Comparison of ENCODE assay signal across 22 mouse cellular contexts in genomic region chr10:50595340-50595739, GRCm38 (mm10). TPM values are rescaled to one million over a fixed set of nuclear protein-coding genes. Genes with fewer than 3 reads are reported as not detected.
DNase-seq lines count a peak whose midpoint lies in the region; ATAC-seq and TF ChIP-seq lines count a peak whose summit lies in the region.
"Had no signal": no experiment of that assay in that cellular context is flagged by ENCODE, and none has a peak within 500 bp of the region (broad histone marks: within the 10 kb centered on the region; RNA-seq: fewer than 3 reads in every experiment).

No protein-coding gene starts in this region.

- peak; percentile 12 to 35; a peak in 2 of 4 replicates for TF ChIP-seq EP300 in MEL (IDR thresholded peaks at IDR 0.05; ENCODE audit: low read depth in 1 of 2, low read length in 2 of 2)

- no peak for ATAC-seq in liver, embryonic 13.5 days (ENCODE audit: low read depth)
- no peak for ATAC-seq in erythroblast, adult 5-6 weeks (replicated peaks; ENCODE audit: low FRiP score, poor library complexity, severe bottlenecking)
- ATAC-seq: activated CD4-positive, CD25-positive, alpha-beta regulatory T cell, adult 4 months; forebrain, embryonic 14.5 days; forebrain, postnatal 0 days had no signal

- H3K79me2 ChIP-seq in MEL (ENCODE audit: control insufficient read depth, insufficient read depth, low read length, poor library complexity), result peaks cover 34% of the 10 kb centered on the region

- peak overlapping the region; percentile 34; the same call in 1 of the 2 replicates for H3K4me2 ChIP-seq in liver, embryonic 13.5 days
- H3K4me2 ChIP-seq: heart, embryonic 11.5 days; hindbrain, embryonic 12.5 days; hindbrain, embryonic 15.5 days had no signal

- TF ChIP-seq RAD21 in MEL (IDR thresholded peaks at IDR 0.05; ENCODE audit: low read depth, low read length), result no peak

- no peak for DNase-seq in liver, embryonic 13.5 days
- DNase-seq in liver, result no peak
- peak; percentile 42 for DNase-seq in MEL (ENCODE audit: low read depth, low spot score)
- DNase-seq in c-Kit-positive CD71-positive TER-119-positive erythroid progenitor cells, embryonic 14.5 days (ENCODE audit: low spot score), result peak; percentile 59
- DNase-seq in cerebellum, adult 9-11 months, result no peak
- DNase-seq in lung, adult 18-20 months, result no peak
- DNase-seq: adrenal gland, adult 8-10 months; adrenal gland, postnatal 25 days; B cell, adult 2 months; cerebellum, adult 11-12 months; cerebellum, adult 8-10 months; cerebellum, postnatal 14 days; forebrain, postnatal 0 days; gastrocnemius, adult 2 months; gastrocnemius, postnatal 14 days; heart, adult 11 months had no signal

- no peaks in the 10 kb centered on the region; the same call in 1 of the 2 replicates for H3K36me3 ChIP-seq in liver, embryonic 13.5 days
- H3K36me3 ChIP-seq in MEL (ENCODE audit: control insufficient read depth in 1 of 2, insufficient read depth in 2 of 2, low read length in 2 of 2), result peaks cover 0 to 33% of the 10 kb centered on the region in 2 experiments; a peak in 2 of 4 replicates
- H3K36me3 ChIP-seq: hindbrain, embryonic 12.5 days; hindbrain, embryonic 15.5 days had no signal

- no peak; a peak in 1 of 4 replicates for TF ChIP-seq POLR2A in MEL (IDR thresholded peaks at IDR 0.05; ENCODE audit: control insufficient read depth in 1 of 2, insufficient read depth in 1 of 2, low read depth in 1 of 2, low read length in 2 of 2, poor library complexity in 1 of 2)

- H3K4me1 ChIP-seq in liver, embryonic 13.5 days (replicated peaks), result peaks cover 46% of the 10 kb centered on the region
- H3K4me1 ChIP-seq in MEL (ENCODE audit: control insufficient read depth in 1 of 2, insufficient read depth in 2 of 2, low read length in 2 of 2), result peaks cover 0 to 24% of the 10 kb centered on the region in 2 experiments; a peak in 2 of 4 replicates

- peak overlapping the region; percentile 74 for H3K27ac ChIP-seq in liver, embryonic 13.5 days
- no peak overlapping the region for H3K27ac ChIP-seq in MEL (ENCODE audit: control insufficient read depth, low read depth, low read length)
- H3K27ac ChIP-seq: gastrocnemius, adult 2 months; hindbrain, embryonic 12.5 days; hindbrain, embryonic 15.5 days had no signal

- H3K4me3 ChIP-seq in liver, embryonic 13.5 days (replicated peaks), result no peak overlapping the region
- peak overlapping the region in 1 of 2 experiments; percentile 58; a peak in 2 of 4 replicates for H3K4me3 ChIP-seq in MEL (ENCODE audit: control insufficient read depth in 1 of 2, insufficient read depth in 1 of 2, low read depth in 2 of 2, low read length in 2 of 2)
- H3K4me3 ChIP-seq: gastrocnemius, adult 2 months; hindbrain, embryonic 12.5 days; hindbrain, embryonic 15.5 days had no signal

- no peak for TF ChIP-seq CTCF in MEL (IDR thresholded peaks at IDR 0.05 in 2 of 3, conservative IDR thresholded peaks at IDR 0.05 in 1 of 3; ENCODE audit: control insufficient read depth in 1 of 3, insufficient read depth in 1 of 3, low read depth in 2 of 3, low read length in 3 of 3, poor library complexity in 1 of 3, severe bottlenecking in 1 of 3)

- H3K27me3 ChIP-seq in liver, embryonic 13.5 days, result no peaks in the 10 kb centered on the region
- H3K27me3 ChIP-seq in MEL (ENCODE audit: control insufficient read depth in 1 of 2, insufficient read depth in 2 of 2, low read length in 2 of 2), result no peaks in the 10 kb centered on the region
- H3K27me3 ChIP-seq: hindbrain, embryonic 12.5 days; hindbrain, embryonic 15.5 days had no signal

- H3K9me3 ChIP-seq in liver, embryonic 13.5 days (replicated peaks), result no peaks in the 10 kb centered on the region
- no peaks in the 10 kb centered on the region for H3K9me3 ChIP-seq in MEL (replicated peaks; ENCODE audit: insufficient read depth, low read length)
- H3K9me3 ChIP-seq: hindbrain, embryonic 12.5 days; hindbrain, embryonic 15.5 days had no signal

- no peak overlapping the region for H3K9ac ChIP-seq in liver, embryonic 13.5 days
- H3K9ac ChIP-seq in MEL (ENCODE audit: control insufficient read depth, low read depth, low read length, poor library complexity, severe bottlenecking), result no peak overlapping the region
- H3K9ac ChIP-seq: forebrain, postnatal 0 days; hindbrain, embryonic 12.5 days; hindbrain, embryonic 15.5 days had no signal

TF ChIP-seq in MEL, 35 proteins besides CTCF, POLR2A, EP300 and RAD21:
- TF ChIP-seq NELFE (IDR thresholded peaks at IDR 0.05; ENCODE audit: low read depth, low read length), result no peak
- TF ChIP-seq MEF2A (IDR thresholded peaks at IDR 0.05; ENCODE audit: extremely low read depth, insufficient replicate concordance, low read depth, low read length, poor library complexity, severe bottlenecking), result no peak
- 0 out of 2 replicates have a peak, but pooled peaks have one; percentile 20 for TF ChIP-seq MYC (IDR thresholded peaks at IDR 0.05; ENCODE audit: low read depth, low read length)
- TF ChIP-seq SMC3 (IDR thresholded peaks at IDR 0.05; ENCODE audit: low read depth, low read length), result no peak
- TF ChIP-seq GATA1 (IDR thresholded peaks at IDR 0.05; ENCODE audit: low read depth, low read length), result peak; percentile 83
- TF ChIP-seq POLR2AphosphoS5 (IDR thresholded peaks at IDR 0.05; ENCODE audit: borderline replicate concordance, low read depth, low read length), result no peak
- no peak for TF ChIP-seq GABPA (IDR thresholded peaks at IDR 0.05; ENCODE audit: low read depth, low read length)
- no peak for TF ChIP-seq NRF1 (IDR thresholded peaks at IDR 0.05; ENCODE audit: insufficient read depth, low read depth, low read length, poor library complexity, severe bottlenecking)
- no peak for TF ChIP-seq MXI1 (IDR thresholded peaks at IDR 0.05; ENCODE audit: low read depth, low read length)
- no peak; the same call in 1 of the 2 replicates for TF ChIP-seq JUND (IDR thresholded peaks at IDR 0.05; ENCODE audit: low read depth, low read length)
- TF ChIP-seq BHLHE40 (IDR thresholded peaks at IDR 0.05; ENCODE audit: borderline replicate concordance, low read depth, low read length), result no peak
- TF ChIP-seq MAFK (IDR thresholded peaks at IDR 0.05; ENCODE audit: borderline replicate concordance, low read depth, low read length), result no peak
- no peak for TF ChIP-seq ZKSCAN1 (IDR thresholded peaks at IDR 0.05; ENCODE audit: low read depth, low read length)
- TF ChIP-seq MAX (IDR thresholded peaks at IDR 0.05; ENCODE audit: low read length), result no peak
- no peak for TF ChIP-seq SIN3A (IDR thresholded peaks at IDR 0.05; ENCODE audit: low read length)
- TF ChIP-seq RCOR1 (IDR thresholded peaks at IDR 0.05; ENCODE audit: low read depth, low read length), result no peak
- no peak for TF ChIP-seq UBTF (IDR thresholded peaks at IDR 0.05; ENCODE audit: borderline replicate concordance, insufficient read depth, low read depth, low read length)
- TF ChIP-seq TBP (IDR thresholded peaks at IDR 0.05; ENCODE audit: low read depth, low read length), result peak; percentile 85
- TF ChIP-seq KAT2A (conservative IDR thresholded peaks at IDR 0.05; ENCODE audit: low read depth, low read length), result no peak
- TF ChIP-seq HCFC1 (IDR thresholded peaks at IDR 0.05; ENCODE audit: low read depth, low read length), result no peak
- no peak for TF ChIP-seq ELF1 (IDR thresholded peaks at IDR 0.05; ENCODE audit: low read depth, low read length)
- peak; percentile 48; the same call in 1 of the 2 replicates for TF ChIP-seq POLR2AphosphoS2 (IDR thresholded peaks at IDR 0.05; ENCODE audit: low read length)
- TF ChIP-seq TAL1 (IDR thresholded peaks at IDR 0.05; ENCODE audit: low read length), result no peak
- TF ChIP-seq MYB (IDR thresholded peaks at IDR 0.05; ENCODE audit: low read depth, low read length), result no peak
- 0 out of 2 replicates have a peak, but pooled peaks have one; percentile 38 for TF ChIP-seq ZMIZ1 (IDR thresholded peaks at IDR 0.05; ENCODE audit: low read depth, low read length)
- no peak for TF ChIP-seq USF2 (IDR thresholded peaks at IDR 0.05; ENCODE audit: borderline replicate concordance in 1 of 2, insufficient read depth in 1 of 2, low read depth in 1 of 2, low read length in 2 of 2)
- no peak for TF ChIP-seq CHD2 (IDR thresholded peaks at IDR 0.05; ENCODE audit: low read length)
- peak; percentile 48; the same call in 1 of the 2 replicates for TF ChIP-seq ETS1 (IDR thresholded peaks at IDR 0.05; ENCODE audit: low read depth, low read length)
- no peak for TF ChIP-seq ZC3H11A (IDR thresholded peaks at IDR 0.05; ENCODE audit: low read depth, low read length)

RNA-seq across cellular contexts. Expression of gene Ascc3, which starts 2.9 kb away (rescaled TPM):
- 11.4 and 15.1 TPM in 2 replicates for polyA plus RNA-seq in liver, embryonic 13.5 days (2015; fragmentation: Nextera tagmentation; extraction: Ambion mirVana)
- 24.3 and 31.4 TPM in 2 replicates for total RNA-seq in MEL (2012; rRNA removed)
- polyA plus RNA-seq in MEL (2012; ENCODE audit: insufficient read depth in 1 of 2, insufficient read length in 2 of 2, low read depth in 1 of 2, low replicate concordance in 2 of 2, missing spikeins in 1 of 2), result 100 to 1,000 TPM in 1 of 2 experiments, 10 to 100 TPM in 1; 22.6 to 131 TPM
- total RNA-seq in erythroblast, adult 5-6 weeks (2015; ENCODE audit: low replicate concordance), result 32.5 and 48.5 TPM in 2 replicates
- 31.3 and 38.3 TPM in 2 replicates for total RNA-seq in erythroblast, adult 5-6 weeks (2017; ENCODE audit: low replicate concordance)

Comparison
In these comparisons a context has a peak if more than half of its experiments do, and no peak if none do; other contexts are left out.
1. DNase-seq: peak in MEL (single experiment) and c-Kit-positive CD71-positive TER-119-positive erythroid progenitor cells, embryonic 14.5 days (single experiment); none in liver, embryonic 13.5 days (single experiment), liver (single experiment), cerebellum, adult 9-11 months (single experiment) and lung, adult 18-20 months (0 of 2).